Mouse (Mus musculus) kidney, postnatal 0 days (tissue): ENCODE results near the gene Dusp22. TPM values are rescaled to one million over a fixed set of nuclear protein-coding genes. Genes with fewer than 3 reads are reported as not detected.

ENCODE experiments used
- ATAC-seq: fragments of 200-750 bp; cut with Nextera tagmentation; replicated peaks from 2 replicates; pipeline ENCODE4 v1.8.0; 2017; ENCODE audit warnings: low read depth, moderate number of reproducible peaks, moderate TSS enrichment, moderate library complexity; ENCODE audit not compliant: low FRiP score
- DNase-seq: peaks from one replicate; pipeline ENCODE4 v3.0.0-alpha.2; 2016; ENCODE audit warnings: low spot score
- H3K27ac ChIP-seq: fragments of 300-500 bp; sonication (generic); 2 replicates; pipeline ENCODE4 v1.5.1; 2014; ENCODE audit warnings: mild to moderate bottlenecking
- H3K27me3 ChIP-seq: fragments of 300-500 bp; sonication (generic); 2 replicates; pipeline ENCODE4 v1.6.1; 2014; ENCODE audit warnings: low read length, mixed read lengths; ENCODE audit not compliant: insufficient read depth
- H3K36me3 ChIP-seq: fragments of 300-500 bp; sonication (generic); 2 replicates; pipeline ENCODE4 v1.6.1; 2014; ENCODE audit warnings: low read length, mixed read lengths; ENCODE audit not compliant: insufficient read depth
- H3K4me1 ChIP-seq: fragments of 300-500 bp; sonication (generic); replicated peaks from 2 replicates; pipeline ENCODE4 v1.6.1; 2014; ENCODE audit warnings: antibody characterized with exemption, low read length, mixed read lengths; ENCODE audit not compliant: insufficient read depth
- H3K4me2 ChIP-seq: fragments of 300-500 bp; sonication (generic); 2 replicates; pipeline ENCODE4 v1.6.1; 2014; ENCODE audit warnings: mild to moderate bottlenecking, low read length, moderate library complexity, mixed read lengths
- H3K4me3 ChIP-seq: fragments of 300-500 bp; sonication (generic); replicated peaks from 2 replicates; pipeline ENCODE4 v1.5.1; 2014; ENCODE audit warnings: low read depth, low read length
- H3K9ac ChIP-seq: fragments of 300-500 bp; sonication (generic); 2 replicates; pipeline ENCODE4 v1.6.1; 2014; ENCODE audit warnings: low read depth, low read length
- H3K9me3 ChIP-seq: fragments of 300-500 bp; sonication (generic); replicated peaks from 2 replicates; pipeline ENCODE4 v1.6.1; 2016; ENCODE audit warnings: low read length, inconsistent platforms, mixed read lengths
- CTCF ChIP-seq: IDR thresholded peaks from 2 replicates; pipeline ENCODE4 v1.5.1; 2016; ENCODE audit warnings: antibody characterized with exemption, low read depth, mild to moderate bottlenecking, moderate library complexity
- WGBS: fragments of 180-500 bp; shearing (Covaris S2); extraction: QIAGEN DNeasy Blood & Tissue Kit; methylation state at CpG from one replicate; pipeline ENCODE4 v1.1.7; 2014; 5-methylcytosine and 5-hydroxymethylcytosine counted together
- polyA plus RNA-seq: library from polyadenylated mRNA; unstranded; fragments of >200 nt; fragmentation: Nextera tagmentation; extraction: Ambion mirVana; gene quantifications from 2 replicates; pipeline ENCODE4 v1.2.1, GENCODE M21; 2015

Gene Dusp22
- polyA plus RNA-seq, 1 experiment from 2014 or later, result 18.0 TPM

- H3K4me3 ChIP-seq, result no peak overlapping the region
- H3K36me3 ChIP-seq, result no peaks in the 10 kb centered on the region
- H3K27ac ChIP-seq, result no peak overlapping the region
- 89% methylated on average over 12 of the region's 12 CpGs for WGBS
- no peak overlapping the region for H3K9ac ChIP-seq
- no peak overlapping the region for H3K4me2 ChIP-seq
- H3K9me3 ChIP-seq, result no peaks in the 10 kb centered on the region
- TF ChIP-seq CTCF, result no peak
- no peak for DNase-seq
- ATAC-seq, result no peak
- no peaks in the 10 kb centered on the region for H3K27me3 ChIP-seq
- no peaks in the 10 kb centered on the region for H3K4me1 ChIP-seq
Observed at GRCm38 (mm10) chr13:30688035-30688616, 28.3 kb downstream of the Dusp22 start.

DNA sequence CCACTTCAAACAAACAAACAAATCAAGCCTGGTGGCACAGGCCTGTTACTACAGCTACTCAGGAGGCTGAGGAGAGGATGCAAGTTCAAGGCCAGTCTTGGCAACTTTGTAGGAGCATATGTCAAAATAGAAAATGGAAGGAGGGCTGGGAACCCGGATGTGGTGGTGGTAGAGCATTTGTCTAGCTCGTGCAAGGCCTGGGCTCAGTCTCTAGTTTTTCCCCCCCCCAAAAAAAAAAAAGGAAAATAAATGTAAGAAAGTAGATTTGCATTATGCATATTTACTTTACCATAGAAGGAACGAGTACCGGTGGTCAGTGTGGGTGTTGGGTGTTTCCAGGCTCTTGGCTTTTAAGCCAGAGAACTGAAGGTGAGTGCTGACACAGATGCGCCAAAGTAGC, 29.7 kb downstream of the Dusp22 start:
- Histone ChIP-seq H3K4me3 (no peak overlapping the region), H3K9me3 (no peaks in the 10 kb centered on the region), H3K9ac (no peak overlapping the region), H3K36me3 (no peaks in the 10 kb centered on the region), H3K27ac (no peak overlapping the region), H3K4me1 (no peaks in the 10 kb centered on the region), H3K27me3 (no peaks in the 10 kb centered on the region), H3K4me2 (no peak overlapping the region)
- WGBS, result 95% methylated on average over 5 of the region's 5 CpGs
- ATAC-seq (no peak), DNase-seq (no peak)
- no peak for TF ChIP-seq CTCF

- DNase-seq (no peak), ATAC-seq (no peak)
- Histone ChIP-seq H3K36me3 (no peaks in the 10 kb centered on the region), H3K27ac (no peak overlapping the region), H3K4me3 (no peak overlapping the region), H3K9ac (no peak overlapping the region), H3K4me2 (no peak overlapping the region), H3K9me3 (no peaks in the 10 kb centered on the region), H3K4me1 (no peaks in the 10 kb centered on the region), H3K27me3 (no peaks in the 10 kb centered on the region)
- WGBS, result 81% methylated on average over 9 of the region's 9 CpGs
- no peak for TF ChIP-seq CTCF
Observed at GRCm38 (mm10) chr13:30691441-30692292, 31.9 kb downstream of the Dusp22 start.

- H3K36me3 ChIP-seq, result no peaks in the 10 kb centered on the region
- no peak overlapping the region for H3K27ac ChIP-seq
- no peaks in the 10 kb centered on the region for H3K4me1 ChIP-seq
- no peak for TF ChIP-seq CTCF
- ATAC-seq, result no peak
- no peak overlapping the region for H3K9ac ChIP-seq
- no peaks in the 10 kb centered on the region for H3K27me3 ChIP-seq
- H3K9me3 ChIP-seq, result no peaks in the 10 kb centered on the region
- no peak overlapping the region for H3K4me2 ChIP-seq
- DNase-seq, result no peak
- H3K4me3 ChIP-seq, result no peak overlapping the region
- 89% methylated on average over 7 of the region's 7 CpGs for WGBS
Observed at GRCm38 (mm10) chr13:30692644-30693385, 33.0 kb downstream of the Dusp22 start.

DNA sequence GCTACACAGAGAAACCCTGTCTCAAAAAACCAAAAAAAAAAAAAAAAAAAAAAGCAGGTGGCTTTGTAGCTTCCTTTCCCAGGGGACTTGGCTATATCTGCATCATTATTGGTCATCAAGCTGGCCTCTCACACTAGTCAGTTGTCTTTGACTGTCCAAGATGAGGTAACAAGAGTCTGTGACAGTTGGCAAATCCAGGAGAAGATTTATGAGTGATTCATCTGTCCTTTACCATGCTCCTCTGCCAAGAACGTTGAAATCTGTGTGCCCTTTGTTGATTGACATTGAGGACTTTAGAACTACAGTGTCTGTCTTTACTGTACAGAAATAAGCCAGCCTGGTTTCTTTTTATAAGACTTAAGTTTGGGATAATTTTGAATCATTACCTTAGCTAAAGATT, 35.4 kb downstream of the Dusp22 start:
- Histone ChIP-seq H3K9me3 (no peaks in the 10 kb centered on the region), H3K4me1 (no peaks in the 10 kb centered on the region), H3K27ac (no peak overlapping the region), H3K27me3 (no peaks in the 10 kb centered on the region), H3K4me3 (no peak overlapping the region), H3K36me3 (no peaks in the 10 kb centered on the region), H3K9ac (no peak overlapping the region), H3K4me2 (no peak overlapping the region)
- no peak for ATAC-seq
- TF ChIP-seq CTCF, result no peak
- 32% methylated on average over 1 of the region's 1 CpGs for WGBS
- no peak for DNase-seq

DNA sequence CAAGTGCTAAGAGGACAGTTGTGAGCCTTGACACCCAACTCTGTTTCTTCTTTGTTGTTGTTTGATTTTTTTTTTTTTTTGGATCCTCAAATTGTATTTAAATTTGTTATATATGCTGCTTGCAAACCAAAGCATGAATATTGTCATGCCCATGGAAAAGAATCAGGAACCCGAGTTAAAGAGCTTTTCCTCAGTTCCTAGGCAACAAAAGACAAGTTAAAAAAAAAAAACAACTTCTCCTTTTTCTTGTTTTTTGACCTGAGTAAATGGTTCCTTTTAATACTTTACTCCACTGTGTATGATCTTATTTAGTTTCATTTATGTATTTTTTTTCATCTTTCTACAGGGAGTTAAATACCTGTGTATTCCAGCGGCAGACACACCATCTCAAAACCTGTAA, 36.1 kb downstream of the Dusp22 start:
- H3K27ac ChIP-seq, result no peak overlapping the region
- H3K27me3 ChIP-seq, result no peaks in the 10 kb centered on the region
- H3K4me3 ChIP-seq, result no peak overlapping the region
- no peak for DNase-seq
- no peak for ATAC-seq
- H3K9ac ChIP-seq, result no peak overlapping the region
- 83% methylated on average over 2 of the region's 2 CpGs for WGBS
- no peak for TF ChIP-seq CTCF
- H3K36me3 ChIP-seq, result no peaks in the 10 kb centered on the region
- H3K4me2 ChIP-seq, result no peak overlapping the region
- H3K4me1 ChIP-seq, result no peaks in the 10 kb centered on the region
- H3K9me3 ChIP-seq, result no peaks in the 10 kb centered on the region
